Mouse (Mus musculus) heart, postnatal 36 days (tissue): ENCODE results near the gene Plcxd1. TPM values are rescaled to one million over a fixed set of nuclear protein-coding genes. Genes with fewer than 3 reads are reported as not detected.
A peak's percentile ranks its signal among the peaks of the same experiment; 100 is the strongest.
"Not testable (repeated sequence)": the region's sequence is repeated elsewhere in the genome, so short reads cannot be mapped to it uniquely, and the experiment has no call there.

Experiments used
- DNase-seq, 2 experiments: peaks; one replicate each; pipeline ENCODE4 v3.0.0; 2021 to 2022
- intact Hi-C: fragments of 180-260 bp; cut with DNase I; formaldehyde crosslinking; loops from one replicate; pipeline ENCODE4 v1.15.1; 2025
- total RNA-seq, 2 experiments: library from RNA; stranded (reverse); gene quantifications; 2 replicates each; pipeline ENCODE4 v1.2.3; 2021

Gene Plcxd1
- total RNA-seq: not detected

DNA sequence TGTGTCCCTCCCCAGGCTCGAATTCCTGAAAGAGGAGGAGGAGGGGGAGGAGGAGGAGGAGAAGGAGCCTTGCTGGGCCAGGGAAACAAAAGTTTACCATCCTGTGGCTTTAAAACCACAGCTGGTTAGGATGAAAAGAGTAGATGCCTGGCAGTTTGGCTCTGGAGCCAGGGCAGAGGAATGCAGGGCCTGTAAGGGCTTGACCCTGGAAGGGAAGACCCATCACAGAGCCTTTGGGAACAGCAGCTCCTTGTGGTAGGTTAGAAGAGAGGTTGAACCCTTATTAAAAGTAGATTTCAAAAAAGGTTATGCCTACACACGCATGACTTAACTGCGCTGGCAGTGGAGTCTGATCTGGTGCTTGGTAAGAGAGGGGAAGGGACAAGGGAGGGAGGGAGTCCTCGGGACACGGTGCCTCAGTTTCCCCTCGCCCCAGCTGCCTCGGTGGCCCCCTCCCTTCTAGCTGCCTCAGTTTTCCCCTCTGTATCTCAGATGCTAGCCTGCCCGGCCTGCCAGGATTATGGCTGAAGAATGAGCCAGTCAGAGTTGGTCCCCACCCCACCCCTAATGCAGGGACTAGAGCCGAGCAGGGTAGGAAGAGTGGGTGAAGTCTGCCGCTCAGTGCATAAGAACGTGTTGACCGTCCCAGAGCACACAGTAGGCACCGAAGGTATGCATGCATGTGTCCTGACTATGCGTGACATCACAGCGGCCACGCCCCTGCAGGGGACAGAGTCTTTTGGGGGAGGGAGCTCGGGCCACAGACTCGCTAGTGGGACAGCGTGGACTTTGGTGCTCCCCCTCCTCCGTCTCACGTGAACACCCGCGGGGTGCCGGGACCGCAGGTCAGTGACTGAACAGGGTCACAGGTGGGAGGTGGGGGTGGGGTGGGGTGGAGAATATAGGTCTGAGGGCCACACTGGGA, at the start of gene Plcxd1:
Gene Plcxd1 (plus strand): TSS at position 314 of the 925 bp plus-strand sequence.
- intact Hi-C loops: no loop called here
- no peak for DNase-seq

DNA sequence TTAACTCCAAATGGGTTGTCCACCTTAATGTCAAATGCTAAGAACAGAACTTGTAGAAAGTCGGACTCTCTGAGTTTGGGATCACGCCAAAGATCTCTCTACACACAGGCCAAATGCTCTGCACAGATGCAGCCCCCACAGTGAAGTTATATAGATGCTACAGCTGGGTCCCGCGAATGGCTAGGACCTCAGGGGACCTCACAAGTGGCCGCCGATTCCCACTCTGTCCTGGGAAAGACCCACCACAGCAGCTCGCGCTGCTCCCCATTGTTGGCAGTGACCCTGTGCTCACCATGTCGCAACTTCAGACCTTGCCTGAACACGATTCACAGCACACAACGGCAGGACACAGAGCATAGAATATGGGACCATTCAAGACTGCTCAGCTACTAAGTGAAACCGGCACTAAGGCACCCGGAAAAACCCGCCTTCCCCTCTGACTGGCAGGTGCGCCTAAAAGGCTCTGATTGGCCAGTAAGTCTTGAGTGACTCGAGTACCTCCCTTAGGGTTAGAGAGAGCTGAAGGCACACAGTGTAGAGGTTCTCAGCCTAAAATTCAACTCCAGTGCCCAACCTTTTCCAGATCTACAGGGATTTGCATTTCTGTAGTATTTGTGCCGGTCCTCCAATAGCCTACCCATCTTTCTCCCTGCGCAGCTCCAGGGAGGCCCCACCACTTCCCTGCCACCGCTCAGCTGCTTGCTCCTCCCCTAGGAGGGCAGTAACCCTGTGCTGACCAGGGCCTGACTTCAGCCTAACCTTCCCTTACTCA, 41.9 kb upstream of the Plcxd1 start:
- peak; percentile 83 to 85 for DNase-seq
- intact Hi-C loops: loop anchor here (10.0 kb wide), 1 partner anchor 77 kb away; the partner anchor contains the start of gene Chfr

DNA sequence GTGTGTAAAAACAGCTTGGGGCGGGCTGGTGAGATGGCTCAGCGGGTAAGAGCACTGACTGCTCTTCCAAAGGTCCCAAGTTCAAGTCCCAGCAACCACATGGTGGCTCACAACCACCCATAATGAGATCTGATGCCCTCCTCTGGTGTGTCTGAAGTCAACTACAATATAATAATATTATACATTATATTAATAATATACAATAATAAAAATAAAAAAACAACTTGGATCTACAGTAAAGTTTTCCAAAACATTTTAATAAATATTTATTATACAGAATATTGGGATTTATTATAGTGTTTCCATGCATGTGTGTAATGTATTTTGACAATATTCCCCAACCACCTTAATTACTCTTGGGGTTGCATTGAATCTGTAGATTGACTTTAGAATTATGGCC, 27.4 kb upstream of the Plcxd1 start, which contains the start of gene Gm17655:
Gene Gm17655 (minus strand): TSS at position 101 of the 400 bp plus-strand sequence.
- DNase-seq, intact Hi-C loops: not testable (repeated sequence)

DNA sequence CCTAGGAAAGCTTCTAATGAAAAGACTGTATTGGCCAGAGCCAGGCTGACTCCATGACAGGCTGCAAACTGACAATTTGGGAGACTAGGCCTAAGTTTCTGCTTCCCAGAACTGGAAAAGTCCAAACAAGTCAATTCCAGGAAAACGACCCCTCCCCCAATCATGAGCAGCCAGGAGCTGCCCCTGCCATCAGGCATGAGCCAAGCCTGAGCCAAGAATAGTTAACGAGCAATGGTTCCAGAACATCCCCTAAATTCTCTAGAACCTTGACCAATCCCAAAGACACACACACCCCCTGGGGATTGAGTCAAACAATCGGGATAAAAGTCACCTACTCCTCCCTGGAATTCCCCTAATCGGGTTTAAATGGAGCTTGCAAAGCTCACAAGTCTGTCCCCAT, 16.8 kb upstream of the Plcxd1 start:
- intact Hi-C loops: no loop called here
- DNase-seq: no peak

- intact Hi-C loops: no loop called here
Measured at GRCm38 (mm10) chr5:110086161-110086866, 13.5 kb upstream of the Plcxd1 start.

GRCm38 (mm10) chr5:110091546-110091945, 8.2 kb upstream of the Plcxd1 start:
- intact Hi-C loops: no loop called here
- DNase-seq: no peak

More at GRCm38 (mm10) chr5:110086161-110086866, 13.5 kb upstream of the Plcxd1 start:
- no peak for DNase-seq

DNA sequence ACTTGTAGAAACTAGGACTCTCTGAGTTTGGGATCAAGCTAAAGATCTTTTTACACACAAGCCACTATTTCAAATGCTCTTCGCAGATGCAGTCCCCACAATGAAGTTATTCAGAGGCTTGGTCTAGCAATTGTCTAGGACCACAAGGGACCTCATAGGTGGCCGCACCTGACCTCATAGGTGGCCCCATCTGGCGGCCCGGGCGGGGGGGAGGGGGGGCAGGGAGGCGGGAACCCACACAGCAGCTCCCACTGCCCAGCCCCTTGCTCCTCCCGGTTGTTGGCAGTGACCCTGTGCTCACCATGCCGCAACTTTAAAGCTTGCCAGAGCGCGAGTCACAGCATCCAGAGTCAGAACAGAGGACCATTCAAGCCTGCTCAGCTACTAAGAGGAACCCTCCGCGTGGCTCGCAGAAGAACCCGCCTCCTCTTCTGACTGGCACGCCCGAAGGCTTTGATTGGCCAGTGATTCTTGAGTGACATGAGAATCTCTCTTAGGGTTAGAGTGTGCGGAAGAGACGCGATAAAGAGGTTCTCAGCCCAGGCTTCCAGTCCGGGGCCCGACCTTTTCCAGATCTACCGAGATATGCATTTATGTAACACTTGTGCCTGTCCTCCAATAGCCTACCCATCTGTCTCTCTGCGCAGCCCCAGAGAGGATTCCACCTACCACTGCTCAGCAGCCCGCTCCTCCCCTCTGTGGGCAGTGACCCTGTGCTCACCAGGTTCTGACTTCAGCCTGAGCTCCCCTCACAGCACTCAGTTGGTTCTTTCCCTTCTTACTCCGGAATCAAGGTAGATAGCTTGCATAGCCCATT, 5.5 kb upstream of the Plcxd1 start, which contains the start of gene Gm35315:
Gene Gm35315 (minus strand): TSS at position 391 of the 817 bp plus-strand sequence.
- intact Hi-C loops: no loop called here

DNA sequence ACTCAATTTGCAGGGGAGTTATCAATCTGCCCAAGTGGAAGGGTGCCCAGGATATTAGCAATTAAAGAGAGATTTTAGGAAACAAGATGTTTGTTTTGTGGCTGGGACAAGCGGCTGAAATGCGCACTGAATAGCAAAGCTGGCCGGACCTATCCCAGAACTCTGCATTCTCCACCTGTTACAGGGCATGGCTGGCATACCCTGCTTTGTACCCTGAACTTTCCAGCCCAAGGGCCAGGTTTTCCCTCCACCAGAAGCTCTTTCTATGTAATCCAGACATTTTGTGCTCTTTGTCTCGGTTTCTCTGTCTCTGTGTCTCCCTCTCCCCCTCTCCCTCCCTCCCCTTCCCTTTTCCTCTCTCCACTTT, 4.9 kb upstream of the Plcxd1 start:
- no peak for DNase-seq
- intact Hi-C loops: no loop called here

More for the DNA sequence above, 5.5 kb upstream of the Plcxd1 start, which contains the start of gene Gm35315:
- DNase-seq: peak; percentile 79 to 84

DNA sequence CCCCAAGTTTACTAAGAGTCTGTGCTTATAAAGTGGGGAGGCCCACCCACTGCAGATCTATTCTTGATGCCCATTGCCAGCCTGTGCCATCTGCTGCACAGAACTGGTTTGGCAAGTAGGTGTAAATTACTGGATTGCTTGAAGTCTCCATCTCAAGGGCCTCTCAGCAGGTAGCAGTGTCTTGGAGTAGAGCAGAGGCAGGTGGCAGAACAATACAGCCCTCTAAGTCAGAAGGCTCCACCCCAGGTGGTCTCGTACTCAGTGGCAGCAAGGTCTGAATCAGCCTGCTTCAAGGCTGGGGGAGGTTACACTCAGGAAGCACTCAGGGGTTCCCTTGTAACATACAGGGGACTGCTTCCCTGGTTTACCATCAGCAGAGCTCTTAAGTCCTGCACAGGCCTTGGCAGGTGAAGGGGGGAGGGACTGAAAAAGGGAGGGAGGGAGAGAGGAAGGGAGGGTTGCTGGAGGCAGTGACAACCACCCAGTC, 735 bp upstream of the Plcxd1 start:
- no peak for DNase-seq
- intact Hi-C loops: no loop called here

GRCm38 (mm10) chr5:110100921-110101631, 1.3 kb downstream of the Plcxd1 start:
- peak in 1 of 2 experiments; percentile 7 for DNase-seq
- intact Hi-C loops: no loop called here

GRCm38 (mm10) chr5:110101716-110102347, 2.1 kb downstream of the Plcxd1 start:
- peak in 1 of 2 experiments; percentile 12 for DNase-seq
- intact Hi-C loops: no loop called here

GRCm38 (mm10) chr5:110102429-110102828, 2.7 kb downstream of the Plcxd1 start:
- DNase-seq: no peak
- intact Hi-C loops: no loop called here

DNA sequence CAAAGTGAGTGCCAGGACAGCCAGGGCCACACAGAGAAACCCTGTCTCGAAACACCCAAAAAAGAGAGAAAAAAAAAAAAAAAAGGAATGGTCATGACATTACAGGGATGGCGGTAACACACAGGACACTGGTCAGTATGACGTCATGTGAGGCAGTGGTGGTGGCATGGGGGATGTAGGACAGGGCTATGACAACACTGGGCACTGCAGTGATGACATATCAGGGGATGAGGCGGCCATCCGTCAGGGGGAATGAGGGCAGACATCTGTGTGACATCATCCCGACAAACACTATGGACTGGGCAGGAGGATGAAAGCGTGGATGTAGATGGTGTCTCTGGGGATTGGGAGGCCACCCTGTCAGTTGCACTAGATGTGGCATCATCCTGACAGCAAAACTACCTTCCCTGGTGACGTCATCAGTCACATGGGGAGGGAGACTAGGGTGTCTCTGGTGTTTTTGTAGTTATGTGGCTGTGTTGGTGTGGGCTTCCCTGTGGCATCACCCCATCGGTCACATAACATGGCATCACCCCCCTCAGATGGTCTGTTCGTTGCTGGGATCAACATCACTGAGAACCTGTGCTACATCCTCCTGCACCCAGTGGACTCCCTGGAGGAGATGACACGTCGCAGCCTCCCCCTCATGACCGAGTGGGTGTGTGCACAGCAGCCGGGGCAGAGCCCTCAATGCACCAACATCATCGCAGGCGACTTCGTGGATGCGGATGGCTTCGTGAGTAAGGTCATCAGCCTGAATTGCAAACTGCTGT, 3.3 kb downstream of the Plcxd1 start:
- DNase-seq: no peak
- intact Hi-C loops: no loop called here

DNA sequence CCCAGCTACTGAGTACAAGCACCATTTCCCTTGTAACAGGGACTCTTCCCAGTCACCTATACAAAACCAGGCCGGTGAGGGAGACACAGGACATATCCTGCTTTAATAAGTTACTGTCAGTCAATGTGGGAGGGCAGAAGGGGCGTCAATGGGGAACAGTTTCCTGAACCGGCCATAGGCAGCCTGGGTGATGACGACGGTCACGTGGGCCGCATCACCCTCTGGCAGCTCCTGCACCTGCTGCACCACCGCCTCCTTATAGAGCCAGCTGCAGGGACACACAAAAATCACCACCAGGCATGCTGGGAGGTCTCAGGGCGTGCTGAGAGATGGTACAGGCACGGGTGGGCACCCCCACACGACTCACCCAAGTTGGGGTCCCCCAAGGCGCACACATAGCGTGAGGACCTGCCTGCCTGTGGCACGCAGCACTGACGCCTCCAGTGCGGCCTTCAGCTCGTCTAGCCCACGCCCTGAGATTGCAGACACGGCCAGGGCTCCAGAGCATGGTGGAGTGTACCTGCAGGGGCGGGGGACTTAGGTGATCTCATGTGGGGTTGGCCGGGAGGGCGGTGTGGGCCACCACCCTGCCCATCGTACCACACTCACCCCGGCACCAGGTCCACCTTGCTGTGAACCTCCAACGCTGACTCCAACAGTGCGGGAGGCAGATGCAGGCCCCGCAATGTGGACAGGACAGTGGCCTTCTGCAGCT, 4.3 kb downstream of the Plcxd1 start:
- no peak for DNase-seq
- intact Hi-C loops: no loop called here

- no peak for DNase-seq
- intact Hi-C loops: loop anchor here (5.0 kb wide), 1 partner anchor 73 kb away; the partner anchor contains the start of gene Golga3
Measured at GRCm38 (mm10) chr5:110104616-110105380, 5.0 kb downstream of the Plcxd1 start.
